Comparison of ENCODE assay signal across 8 mouse cellular contexts in the genomic region with DNA sequence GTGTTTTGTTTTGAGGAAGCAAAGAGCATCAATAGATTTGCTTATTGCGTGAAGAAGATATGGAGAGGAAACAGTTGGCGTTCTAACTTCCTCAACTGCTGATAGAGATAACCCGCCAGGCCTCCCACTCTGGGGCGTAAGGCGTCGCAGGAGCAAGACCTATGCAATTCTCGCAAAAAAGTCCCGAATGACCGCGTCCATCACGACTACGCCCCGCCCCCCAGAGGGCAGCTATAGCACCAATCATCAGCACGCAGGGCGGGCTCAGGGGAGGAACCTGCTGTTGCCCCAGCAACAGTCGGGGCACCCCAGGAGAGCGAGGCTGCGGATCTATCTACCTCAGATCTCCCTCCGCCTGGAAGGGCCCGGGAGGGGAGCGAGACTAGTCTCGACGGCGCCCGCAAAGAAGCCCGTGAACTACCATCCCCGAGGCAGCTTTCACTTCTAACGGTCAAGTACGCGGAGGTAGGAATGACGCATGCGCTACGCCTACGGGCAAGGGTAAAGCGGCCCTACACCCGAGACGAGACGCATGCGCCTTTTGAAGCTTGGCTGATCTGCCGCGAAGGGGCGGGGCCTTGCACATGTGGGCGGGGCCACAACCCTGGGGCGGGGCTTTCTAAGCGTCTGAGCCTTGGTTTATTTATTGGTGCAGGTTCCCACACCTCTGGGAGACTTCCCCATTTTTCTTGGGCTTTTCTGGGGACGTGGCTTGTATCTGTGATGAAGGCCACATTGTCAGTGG. TPM values are rescaled to one million over a fixed set of nuclear protein-coding genes. Genes with fewer than 3 reads are reported as not detected.
DNase-seq lines count a peak whose midpoint lies in the region; ATAC-seq lines count a peak whose summit lies in the region.

TSS of gene B9d2 (plus strand) at position 267 of the 745 bp plus-strand sequence.

- H3K4me3 ChIP-seq in hindbrain, embryonic 12.5 days, result peak within 1 kb of the TSS; percentile 61

- DNase-seq in Muller cell, postnatal 12 days (ENCODE audit: inconsistent ontology term), result peak; percentile 98
- DNase-seq in cerebellum, adult 9-11 months, result peak; percentile 94
- DNase-seq in frontal cortex, postnatal 10 days (ENCODE audit: low spot score in 2 of 2), result peak; percentile 91 to 93
- peak; percentile 95 to 99 for DNase-seq in layer of hippocampus, postnatal 14 days (ENCODE audit: low spot score in 2 of 2)
- DNase-seq in lung, postnatal 14 days, result peak; percentile 98
- DNase-seq in retina, adult 2 months (ENCODE audit: low read depth, low spot score), result peak; percentile 90
- peak; percentile 96 to 99 for DNase-seq in thymus, postnatal 36 days

- peak within 1 kb of the TSS; percentile 61 for H3K4me2 ChIP-seq in hindbrain, embryonic 12.5 days (replicated peaks)

- WGBS in hindbrain, embryonic 12.5 days, result under 1% methylated on average over 45 of the region's 46 CpGs

- H3K36me3 ChIP-seq in hindbrain, embryonic 12.5 days, result no peaks in the 10 kb centered on the region

- peak; percentile 96 for ATAC-seq in hindbrain, embryonic 12.5 days (ENCODE audit: low FRiP score)

- peak within 1 kb of the TSS; percentile 71 for H3K9ac ChIP-seq in hindbrain, embryonic 12.5 days

- H3K27me3 ChIP-seq in hindbrain, embryonic 12.5 days, result peaks cover 32% of the 10 kb centered on the region

- H3K9me3 ChIP-seq in hindbrain, embryonic 12.5 days (replicated peaks), result no peaks in the 10 kb centered on the region

- H3K27ac ChIP-seq in hindbrain, embryonic 12.5 days, result peak within 1 kb of the TSS; percentile 97

- peaks cover 18% of the 10 kb centered on the region for H3K4me1 ChIP-seq in hindbrain, embryonic 12.5 days

RNA-seq across cellular contexts. Expression of gene B9d2, which starts in this region (rescaled TPM):
- 25.9 and 30.8 TPM in 2 replicates for polyA plus RNA-seq in hindbrain, embryonic 12.5 days (2016; fragmentation: Nextera tagmentation; extraction: Ambion mirVana)
- total RNA-seq in layer of hippocampus, postnatal 14 days (2021), result 10 to 100 TPM; 21.9 to 25.3 TPM

Comparison
In these comparisons a context has a peak if more than half of its experiments do, and no peak if none do; other contexts are left out.
1. Peak in every context shown above with its lines: DNase-seq, ATAC-seq, H3K4me3 ChIP-seq and H3K27ac ChIP-seq.